Mouse (Mus musculus) intestine, embryonic 15.5 days (tissue): ENCODE measurements around the gene Hba-x. TPM values are rescaled to one million over a fixed set of nuclear protein-coding genes. Genes with fewer than 3 reads are reported as not detected.

Source experiments
- ATAC-seq: fragments of 200-750 bp; cut with Nextera tagmentation; 2 replicates; pipeline ENCODE4 v1.8.0; 2017; ENCODE audit warnings: moderate TSS enrichment, moderate library complexity
- H3K27ac ChIP-seq: fragments of 300-500 bp; sonication (generic); 2 replicates; pipeline ENCODE4 v1.5.1; 2015; ENCODE audit warnings: mild to moderate bottlenecking, inconsistent platforms
- H3K27me3 ChIP-seq: fragments of 300-500 bp; sonication (generic); replicated peaks from 2 replicates; pipeline ENCODE4 v1.6.1; 2015; ENCODE audit warnings: inconsistent platforms
- H3K36me3 ChIP-seq: fragments of 300-500 bp; sonication (generic); 2 replicates; pipeline ENCODE4 v1.6.1; 2015; ENCODE audit warnings: inconsistent platforms
- H3K4me1 ChIP-seq: fragments of 300-500 bp; sonication (generic); replicated peaks from 2 replicates; pipeline ENCODE4 v1.6.1; 2015; ENCODE audit warnings: inconsistent platforms
- H3K4me2 ChIP-seq: fragments of 300-500 bp; sonication (generic); replicated peaks from 2 replicates; pipeline ENCODE4 v1.6.1; 2015; ENCODE audit warnings: mild to moderate bottlenecking, inconsistent platforms
- H3K4me3 ChIP-seq: fragments of 300-500 bp; sonication (generic); replicated peaks from 2 replicates; pipeline ENCODE4 v1.5.1; 2015; ENCODE audit warnings: inconsistent platforms
- H3K9ac ChIP-seq: fragments of 300-500 bp; sonication (generic); 2 replicates; pipeline ENCODE4 v1.6.1; 2015; ENCODE audit warnings: inconsistent platforms
- H3K9me3 ChIP-seq: fragments of 300-500 bp; sonication (generic); 2 replicates; pipeline ENCODE4 v1.6.1; 2016; ENCODE audit warnings: inconsistent platforms
- WGBS: fragments of 180-500 bp; shearing (Covaris S2); methylation state at CpG from one replicate; pipeline ENCODE4 v1.1.7; 2015; 5-methylcytosine and 5-hydroxymethylcytosine counted together
- polyA plus RNA-seq: library from polyadenylated mRNA; unstranded; fragments of >200 nt; fragmentation: Nextera tagmentation; extraction: Ambion mirVana; gene quantifications from 2 replicates; pipeline ENCODE4 v1.2.1, GENCODE M21; 2015

The Hba-x gene
- polyA plus RNA-seq, 1 experiment from 2014 or later = 48.2 TPM

DNA sequence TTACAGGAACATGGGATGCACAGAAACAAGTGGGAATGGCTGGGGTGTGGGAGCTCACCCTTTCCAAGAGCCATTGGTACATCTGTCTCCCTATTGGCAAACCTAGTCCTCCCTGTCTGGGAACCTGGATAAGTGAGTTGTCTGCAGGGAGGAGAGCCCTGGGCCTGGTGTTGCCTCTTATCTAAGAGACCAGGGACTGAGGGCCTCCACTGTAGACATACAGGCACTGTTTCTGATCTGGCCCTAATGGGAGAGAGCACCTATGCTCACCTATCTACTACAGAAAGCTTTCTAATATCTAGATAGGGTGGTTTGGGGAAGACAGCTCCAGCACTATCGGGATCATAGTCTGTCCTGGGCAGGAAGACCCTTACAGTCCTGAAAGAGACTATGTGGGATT, 20.1 kb upstream of the Hba-x start:
- 95% methylated on average over 1 of the region's 1 CpGs for WGBS
- H3K27ac ChIP-seq = no peak overlapping the region
- peaks cover 10% of the 10 kb centered on the region for H3K36me3 ChIP-seq
- peak; percentile 83; the same call in 1 of the 2 replicates for ATAC-seq
- no peak overlapping the region for H3K4me3 ChIP-seq
- no peaks in the 10 kb centered on the region for H3K27me3 ChIP-seq
- H3K9ac ChIP-seq = no peak overlapping the region
- no peaks in the 10 kb centered on the region for H3K9me3 ChIP-seq
- no peaks in the 10 kb centered on the region for H3K4me1 ChIP-seq
- no peak overlapping the region for H3K4me2 ChIP-seq

DNA sequence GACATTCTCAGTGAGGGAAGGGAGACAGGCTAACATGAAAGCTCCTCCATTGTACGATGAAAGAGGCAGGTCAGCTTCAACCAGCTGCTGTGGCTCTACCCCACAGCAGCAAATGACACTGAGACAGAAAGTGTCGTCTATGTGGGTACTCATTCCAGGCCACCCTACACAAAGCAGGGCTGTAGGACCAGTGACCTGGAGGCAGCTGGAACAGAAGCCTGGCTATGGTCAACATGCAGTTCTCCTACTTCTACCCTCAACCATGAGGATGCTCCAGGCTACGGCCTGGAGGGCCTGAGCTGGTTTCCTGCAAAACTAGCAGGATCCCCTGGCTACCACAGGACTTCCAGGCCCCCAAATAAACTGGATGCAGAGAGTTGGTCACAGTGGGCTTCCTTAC, 19.6 kb upstream of the Hba-x start:
- Histone ChIP-seq H3K4me3 (no peak overlapping the region), H3K9ac (no peak overlapping the region), H3K27ac (no peak overlapping the region), H3K27me3 (no peaks in the 10 kb centered on the region), H3K4me1 (no peaks in the 10 kb centered on the region), H3K36me3 (peaks cover 10% of the 10 kb centered on the region), H3K9me3 (no peaks in the 10 kb centered on the region), H3K4me2 (no peak overlapping the region)
- 90% methylated on average over 3 of the region's 3 CpGs for WGBS
- no peak for ATAC-seq

DNA sequence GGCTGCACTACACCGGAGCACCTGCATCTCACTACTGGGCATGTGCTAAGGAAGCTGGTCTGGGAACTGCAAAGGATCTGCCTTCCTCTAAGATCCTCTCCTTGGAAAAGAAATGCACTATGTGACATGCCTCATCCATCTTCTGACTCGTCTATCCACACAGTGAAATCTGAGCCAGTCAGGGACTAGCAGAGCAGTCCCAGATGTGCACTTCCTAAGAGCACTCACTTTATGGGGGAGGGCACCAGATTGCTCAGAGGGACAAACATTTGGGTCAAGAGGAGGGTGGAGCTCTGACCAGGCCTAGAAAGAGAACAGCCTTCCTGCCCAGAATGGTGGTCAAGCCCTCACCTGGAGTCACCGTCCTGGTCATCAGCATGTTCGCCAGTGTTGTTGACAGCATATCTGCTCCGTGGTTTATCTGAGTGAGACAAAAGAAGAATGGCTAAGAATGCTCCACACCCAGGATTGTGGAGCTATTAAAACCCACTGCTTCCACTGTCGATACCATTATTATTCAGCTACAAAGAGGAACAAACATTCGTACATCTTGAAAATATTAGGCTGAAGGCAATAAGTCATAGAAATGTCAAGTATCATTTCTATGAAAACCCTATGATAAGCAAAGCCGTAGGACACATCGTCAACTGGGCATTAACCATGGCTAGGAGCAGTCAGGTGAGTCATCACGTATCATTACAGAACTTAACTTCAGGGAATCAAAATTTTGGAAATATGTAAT, 13.4 kb upstream of the Hba-x start:
- Histone ChIP-seq H3K4me2 (no peak overlapping the region), H3K9ac (no peak overlapping the region), H3K4me3 (no peak overlapping the region), H3K9me3 (no peaks in the 10 kb centered on the region), H3K27me3 (no peaks in the 10 kb centered on the region), H3K4me1 (0 out of 2 replicates have a peak, but pooled peaks cover under 1% of the 10 kb centered on the region), H3K36me3 (no peaks in the 10 kb centered on the region), H3K27ac (no peak overlapping the region)
- no peak for ATAC-seq
- 69% methylated on average over 10 of the region's 10 CpGs for WGBS

DNA sequence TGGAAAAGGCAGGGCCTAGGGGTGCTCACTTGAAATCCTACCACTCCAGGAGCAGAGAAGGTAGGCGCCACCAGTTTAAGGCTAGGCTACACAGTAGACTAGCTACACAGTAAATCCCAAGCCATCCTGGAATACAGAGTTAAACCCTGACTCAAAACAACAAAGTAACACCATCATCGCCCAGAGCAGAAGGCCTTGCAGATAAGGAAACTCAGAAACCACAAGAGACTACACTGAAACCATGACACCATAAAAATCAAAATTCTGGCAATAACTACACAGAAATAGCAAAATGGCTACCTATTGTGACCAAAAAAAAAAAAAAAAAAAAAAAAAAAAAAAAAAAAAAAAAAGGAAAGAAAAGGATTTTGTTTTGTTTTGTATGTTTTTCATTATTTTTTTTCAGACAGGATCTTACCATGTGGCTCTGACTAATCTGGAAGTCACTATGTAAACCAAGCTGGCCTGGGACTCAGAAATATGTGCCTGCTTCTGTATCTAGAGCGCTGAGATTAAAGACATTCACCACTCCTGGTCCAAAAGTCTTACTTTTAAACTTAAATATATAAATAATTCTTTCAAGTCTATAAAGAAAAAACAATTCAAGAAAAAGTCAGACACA, 11.0 kb upstream of the Hba-x start:
- H3K9ac ChIP-seq = no peak overlapping the region
- H3K4me1 ChIP-seq = 0 out of 2 replicates have a peak, but pooled peaks cover 3% of the 10 kb centered on the region
- H3K27me3 ChIP-seq = no peaks in the 10 kb centered on the region
- no peak overlapping the region for H3K4me3 ChIP-seq
- no peaks in the 10 kb centered on the region for H3K36me3 ChIP-seq
- H3K27ac ChIP-seq = no peak overlapping the region
- ATAC-seq = no peak
- 92% methylated on average over 3 of the region's 3 CpGs for WGBS
- no peak overlapping the region for H3K4me2 ChIP-seq
- H3K9me3 ChIP-seq = no peaks in the 10 kb centered on the region

DNA sequence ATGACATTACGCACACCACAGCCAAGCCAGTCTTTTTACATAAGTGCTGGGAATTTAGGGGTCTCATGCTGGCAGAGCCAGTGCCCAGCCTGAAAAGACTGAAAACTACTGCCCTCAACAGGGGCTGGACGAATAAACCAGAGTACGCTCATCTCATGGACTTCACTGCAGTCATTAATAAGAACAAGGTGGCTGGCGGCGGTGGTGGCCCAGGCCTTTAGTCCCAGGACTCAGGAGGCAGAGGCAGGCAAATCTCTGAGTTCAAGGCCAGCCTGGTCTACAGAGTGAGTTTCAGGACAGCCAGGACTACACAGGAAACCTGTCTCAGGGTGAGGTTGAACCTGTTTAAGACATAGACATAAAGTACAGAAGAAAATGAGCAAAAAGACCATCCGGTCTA, 10.0 kb upstream of the Hba-x start:
- WGBS = 95% methylated on average over 6 of the region's 6 CpGs
- 0 out of 2 replicates have a peak, but pooled peaks cover 3% of the 10 kb centered on the region for H3K4me1 ChIP-seq
- ATAC-seq = no peak
- no peak overlapping the region for H3K4me2 ChIP-seq
- no peaks in the 10 kb centered on the region for H3K27me3 ChIP-seq
- H3K36me3 ChIP-seq = no peaks in the 10 kb centered on the region
- no peak overlapping the region for H3K27ac ChIP-seq
- H3K9me3 ChIP-seq = no peaks in the 10 kb centered on the region
- H3K4me3 ChIP-seq = no peak overlapping the region
- no peak overlapping the region for H3K9ac ChIP-seq

DNA sequence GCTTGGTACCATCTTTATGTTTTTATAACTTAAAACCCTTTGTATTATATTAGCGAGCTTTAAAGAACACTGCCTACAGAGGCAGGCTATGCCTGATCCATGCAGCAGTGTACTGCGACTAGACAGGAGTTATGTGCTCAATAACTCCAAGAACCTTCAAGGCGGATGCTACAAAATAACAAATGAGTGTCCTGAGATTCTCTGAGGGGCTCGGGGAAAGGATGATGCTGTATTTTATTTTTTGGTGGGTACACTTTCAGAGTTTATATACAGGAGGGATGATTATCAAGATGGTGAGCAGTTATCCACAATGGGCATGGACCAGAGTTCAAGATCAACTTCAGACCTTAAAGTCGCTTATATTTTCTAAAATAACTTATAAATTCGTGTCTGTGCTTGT, 9.4 kb upstream of the Hba-x start:
- Histone ChIP-seq H3K9ac (peak overlapping the region; percentile 96), H3K36me3 (no peaks in the 10 kb centered on the region), H3K4me2 (peak overlapping the region; percentile 66), H3K4me1 (0 out of 2 replicates have a peak, but pooled peaks cover 3% of the 10 kb centered on the region), H3K27ac (peak overlapping the region; percentile 93), H3K9me3 (no peaks in the 10 kb centered on the region), H3K4me3 (peak overlapping the region; percentile 78), H3K27me3 (no peaks in the 10 kb centered on the region)
- 20% methylated on average over 6 of the region's 6 CpGs for WGBS
- no peak for ATAC-seq

DNA sequence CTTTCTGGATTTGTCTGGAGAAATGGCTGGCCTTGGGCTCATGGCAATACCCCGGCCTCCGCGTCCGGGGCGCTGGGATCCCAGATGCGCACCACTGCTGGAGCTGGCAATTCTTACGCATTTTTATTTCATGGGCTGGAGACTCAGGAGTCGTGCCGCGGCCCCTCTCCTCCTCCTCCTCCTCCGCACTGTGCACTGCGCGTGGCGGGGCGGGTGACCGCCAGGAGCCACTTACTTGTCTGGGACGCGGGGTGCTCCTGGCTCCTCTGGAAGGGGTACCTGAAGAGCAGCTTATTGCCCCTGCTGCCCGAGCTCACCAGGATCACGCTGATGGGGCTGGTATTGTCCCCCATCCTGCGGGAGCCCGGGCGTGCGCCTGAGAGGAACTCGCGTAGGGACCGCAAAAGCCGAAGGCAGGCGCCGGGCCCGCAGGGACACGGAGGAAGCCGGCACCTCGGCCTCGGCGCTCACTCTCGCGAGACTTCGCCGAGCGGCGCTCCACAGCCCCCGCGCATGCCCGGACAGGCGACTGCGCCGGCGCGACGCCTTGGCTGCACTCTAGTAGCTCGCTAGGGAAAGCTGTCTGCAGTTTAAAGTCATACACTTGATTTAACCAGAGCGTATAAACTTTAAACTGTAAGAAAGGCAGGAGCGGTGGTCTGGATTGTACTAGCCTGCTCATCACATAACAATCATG, 8.9 kb upstream of the Hba-x start, which contains the start of gene Nprl3:
Gene Nprl3, minus strand, starts transcription at position 520 of the 697 bp plus-strand sequence.
- no peaks in the 10 kb centered on the region for H3K9me3 ChIP-seq
- under 1% methylated on average over 54 of the region's 54 CpGs for WGBS
- H3K27me3 ChIP-seq = no peaks in the 10 kb centered on the region
- H3K4me1 ChIP-seq = 0 out of 2 replicates have a peak, but pooled peaks cover 3% of the 10 kb centered on the region
- peak within 1 kb of the TSS; percentile 93 for H3K27ac ChIP-seq
- peak within 1 kb of the TSS; percentile 96 for H3K9ac ChIP-seq
- no peaks in the 10 kb centered on the region for H3K36me3 ChIP-seq
- peak; percentile 99 for ATAC-seq
- peak within 1 kb of the TSS; percentile 66 for H3K4me2 ChIP-seq
- H3K4me3 ChIP-seq = peak within 1 kb of the TSS; percentile 78

DNA sequence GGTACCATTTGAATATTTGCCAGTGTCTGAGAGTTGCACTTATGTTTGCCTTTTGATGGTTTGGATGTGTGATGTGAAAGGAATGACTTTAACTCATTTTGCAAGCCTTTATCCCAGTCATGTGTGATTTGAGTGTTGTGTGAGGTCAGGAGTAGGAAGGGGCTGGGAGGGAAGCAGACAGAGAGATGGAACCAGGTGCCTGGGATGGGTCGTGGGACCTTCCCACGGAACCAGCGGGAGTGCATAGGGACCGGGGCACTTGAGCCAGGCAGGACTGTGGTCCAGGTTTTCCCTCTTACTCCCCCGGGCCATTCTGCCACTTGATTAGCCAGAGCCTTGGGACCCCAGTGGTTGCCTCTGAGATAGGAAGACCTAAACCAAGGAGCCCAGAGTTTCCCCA, 8.2 kb upstream of the Hba-x start:
- Histone ChIP-seq H3K4me3 (peak overlapping the region; percentile 78), H3K36me3 (no peaks in the 10 kb centered on the region), H3K27ac (peak overlapping the region; percentile 93; the same call in 1 of the 2 replicates), H3K9ac (peak overlapping the region; percentile 96), H3K27me3 (no peaks in the 10 kb centered on the region), H3K9me3 (no peaks in the 10 kb centered on the region), H3K4me1 (0 out of 2 replicates have a peak, but pooled peaks cover 3% of the 10 kb centered on the region), H3K4me2 (peak overlapping the region; percentile 66)
- whole genome bisulfite sequencing = 25% methylated on average over 5 of the region's 5 CpGs
- ATAC-seq = peak; percentile 27

DNA sequence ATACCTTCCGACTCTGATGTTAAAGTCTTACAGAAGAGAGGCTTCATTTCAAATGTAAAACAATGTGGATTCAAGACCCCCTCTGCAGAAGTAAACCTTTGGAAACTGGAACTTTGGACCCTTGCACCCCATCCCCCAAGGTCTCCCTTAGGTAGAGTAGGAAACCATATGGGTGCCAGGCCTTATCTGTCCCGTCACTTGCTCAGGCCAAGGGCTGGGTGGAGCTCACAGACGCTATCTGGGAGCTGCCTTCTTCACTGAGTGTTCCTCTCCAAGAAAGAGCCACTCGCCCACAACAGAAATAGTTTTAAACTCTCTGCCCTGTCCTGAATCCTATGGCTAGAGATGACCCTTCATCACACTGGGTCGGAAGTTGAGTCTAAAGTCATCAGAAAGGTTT, 7.2 kb upstream of the Hba-x start:
- Histone ChIP-seq H3K27ac (no peak overlapping the region), H3K9me3 (no peaks in the 10 kb centered on the region), H3K4me1 (0 out of 2 replicates have a peak, but pooled peaks cover 3% of the 10 kb centered on the region), H3K9ac (no peak overlapping the region), H3K36me3 (no peaks in the 10 kb centered on the region), H3K4me2 (no peak overlapping the region), H3K4me3 (no peak overlapping the region), H3K27me3 (no peaks in the 10 kb centered on the region)
- WGBS = 76% methylated on average over 5 of the region's 5 CpGs
- peak; percentile 24; the same call in 1 of the 2 replicates for ATAC-seq

DNA sequence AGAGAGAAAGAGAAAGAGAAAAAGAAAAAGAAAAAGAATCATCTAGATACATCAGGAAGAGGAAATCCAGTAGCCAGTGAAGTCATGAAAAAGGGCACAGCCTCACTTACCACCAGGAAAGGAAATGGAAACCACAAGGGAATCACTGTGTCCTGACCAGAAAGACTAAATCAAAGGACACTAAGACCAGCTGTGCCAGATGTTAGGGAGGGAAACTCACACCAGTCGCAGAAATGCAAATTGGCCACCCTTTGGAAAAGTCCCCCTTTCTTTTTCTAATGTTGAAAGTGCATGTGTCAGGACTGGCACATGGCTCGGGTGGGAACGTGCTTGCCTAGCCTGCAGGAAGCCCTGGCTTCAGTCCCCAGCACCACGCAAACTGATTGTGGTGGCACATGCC, 5.0 kb upstream of the Hba-x start:
- Histone ChIP-seq H3K4me2 (no peak overlapping the region), H3K9ac (no peak overlapping the region), H3K27ac (no peak overlapping the region), H3K4me1 (0 out of 2 replicates have a peak, but pooled peaks cover 3% of the 10 kb centered on the region), H3K27me3 (0 out of 2 replicates have a peak, but pooled peaks cover under 1% of the 10 kb centered on the region), H3K4me3 (no peak overlapping the region), H3K9me3 (no peaks in the 10 kb centered on the region), H3K36me3 (no peaks in the 10 kb centered on the region)
- ATAC-seq = no peak
- 58% methylated on average over 4 of the region's 4 CpGs for WGBS

DNA sequence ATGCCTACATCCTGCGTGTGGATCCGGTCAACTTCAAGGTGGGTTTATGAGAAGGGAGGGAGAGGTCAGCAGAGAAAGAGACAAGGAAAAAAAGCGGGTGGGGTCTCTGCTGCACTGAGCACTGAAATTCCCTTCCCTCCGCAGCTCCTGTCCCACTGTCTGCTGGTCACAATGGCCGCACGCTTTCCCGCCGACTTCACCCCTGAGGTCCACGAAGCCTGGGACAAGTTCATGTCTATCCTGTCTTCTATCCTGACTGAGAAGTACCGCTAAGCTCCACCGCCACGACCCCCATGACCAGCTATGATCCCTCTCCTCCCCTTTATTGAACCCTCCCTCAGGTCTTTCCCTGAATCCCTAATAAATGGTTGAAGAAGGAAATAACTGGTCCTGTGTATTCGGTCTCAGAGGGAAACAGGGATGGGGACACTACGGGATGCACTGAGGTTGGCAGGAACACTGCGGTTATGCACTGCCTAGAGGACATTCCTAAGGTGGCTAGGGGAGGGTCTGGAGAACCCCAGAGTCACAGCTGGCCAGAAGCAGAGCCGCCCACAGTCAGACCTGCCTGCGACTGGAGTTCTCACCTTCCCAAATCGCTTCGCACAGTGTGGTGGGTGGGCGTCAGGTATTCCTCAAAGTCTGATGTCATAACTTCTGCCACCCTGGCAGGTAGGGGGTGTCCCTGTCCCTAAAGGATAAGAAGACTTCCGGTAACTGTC, 1.7 kb downstream of the Hba-x start:
- H3K4me2 ChIP-seq = no peak overlapping the region
- no peak overlapping the region for H3K9ac ChIP-seq
- H3K27me3 ChIP-seq = peaks cover 24% of the 10 kb centered on the region
- ATAC-seq = no peak
- H3K27ac ChIP-seq = no peak overlapping the region
- no peaks in the 10 kb centered on the region for H3K9me3 ChIP-seq
- no peaks in the 10 kb centered on the region for H3K4me1 ChIP-seq
- H3K36me3 ChIP-seq = no peaks in the 10 kb centered on the region
- no peak overlapping the region for H3K4me3 ChIP-seq
- 66% methylated on average over 21 of the region's 21 CpGs for WGBS
